Comparison of ENCODE assay signal across 26 mouse cellular contexts in genomic region chr1:138248770-138249169, GRCm38 (mm10). TPM values are rescaled to one million over a fixed set of nuclear protein-coding genes. Genes with fewer than 3 reads are reported as not detected.
DNase-seq lines count a peak whose midpoint lies in the region; ATAC-seq and TF ChIP-seq lines count a peak whose summit lies in the region.
"Had no signal": no experiment of that assay in that cellular context is flagged by ENCODE, and none has a peak within 500 bp of the region (broad histone marks: within the 10 kb centered on the region; RNA-seq: fewer than 3 reads in every experiment).

No protein-coding gene starts in this region.

- no peak overlapping the region for H3K4me3 ChIP-seq in kidney, adult 2 months (ENCODE audit: insufficient read depth, low read depth, low read length)
- no peak overlapping the region for H3K4me3 ChIP-seq in forebrain, postnatal 0 days (ENCODE audit: low read depth, low read length)
- H3K4me3 ChIP-seq: embryonic facial prominence, embryonic 15.5 days; forebrain, embryonic 10.5 days; heart, embryonic 10.5 days; hindbrain, embryonic 12.5 days; left cerebral cortex, adult 2 months; liver, embryonic 12.5 days; megakaryocyte, embryonic 14.5 days; neural tube, embryonic 13.5 days; stomach, embryonic 15.5 days had no signal

- no peak overlapping the region for H3K9ac ChIP-seq in forebrain, postnatal 0 days
- H3K9ac ChIP-seq: embryonic facial prominence, embryonic 15.5 days; hindbrain, embryonic 12.5 days; liver, embryonic 12.5 days; lung, embryonic 14.5 days; neural tube, embryonic 13.5 days; stomach, embryonic 15.5 days had no signal

- no peak for TF ChIP-seq POLR2A in kidney, adult 2 months (IDR thresholded peaks at IDR 0.05; ENCODE audit: low read depth, low read length)

- peak; percentile 73 for DNase-seq in kidney, adult 2 months
- no peak for DNase-seq in kidney, adult 18-20 months
- peak; percentile 83 to 84 for DNase-seq in spleen, postnatal 36 days (ENCODE audit: low spot score in 2 of 2)
- DNase-seq in spleen, postnatal 4 days (ENCODE audit: low spot score in 2 of 2), result no peak
- DNase-seq in ZHBTc4 (ENCODE audit: low read depth, low spot score), result peak; percentile 13
- DNase-seq in splenic B cell, adult 2 months (ENCODE audit: low read depth, low spot score), result peak; percentile 84
- DNase-seq in adrenal gland, postnatal 4 days (ENCODE audit: low spot score in 2 of 2), result no peak
- no peak for DNase-seq in forebrain, postnatal 0 days
- DNase-seq: cerebellum, postnatal 14 days; embryo, embryonic 11 days; gastrocnemius, postnatal 14 days; heart, postnatal 10 days; lung, embryonic 14.5 days; right cerebral cortex, postnatal 4 days had no signal

- H3K27me3 ChIP-seq in kidney, adult 2 months (replicated peaks; ENCODE audit: control insufficient read depth, insufficient read depth, low read length), result no peaks in the 10 kb centered on the region
- no peaks in the 10 kb centered on the region for H3K27me3 ChIP-seq in splenic B cell, adult 2 months (ENCODE audit: control insufficient read depth, insufficient read depth, low read length, poor library complexity, severe bottlenecking)
- H3K27me3 ChIP-seq in forebrain, postnatal 0 days (ENCODE audit: insufficient read depth, low read length), result no peaks in the 10 kb centered on the region
- H3K27me3 ChIP-seq: embryonic facial prominence, embryonic 15.5 days; hindbrain, embryonic 12.5 days; liver, embryonic 12.5 days; megakaryocyte, embryonic 14.5 days; neural tube, embryonic 13.5 days; stomach, embryonic 15.5 days had no signal

- H3K4me1 ChIP-seq in kidney, adult 2 months (ENCODE audit: control insufficient read depth, insufficient read depth, low read length), result peaks cover 3% of the 10 kb centered on the region; the same call in 1 of the 2 replicates
- H3K4me1 ChIP-seq in forebrain, postnatal 0 days (ENCODE audit: insufficient read depth), result no peaks in the 10 kb centered on the region
- H3K4me1 ChIP-seq: heart, embryonic 10.5 days; liver, embryonic 12.5 days; megakaryocyte, embryonic 14.5 days; stomach, embryonic 15.5 days had no signal

- no peak overlapping the region; the same call in 1 of the 2 replicates for H3K27ac ChIP-seq in kidney, adult 2 months (ENCODE audit: insufficient read depth, low read depth, low read length)
- no peak overlapping the region for H3K27ac ChIP-seq in forebrain, postnatal 0 days (ENCODE audit: low read depth, low read length)
- H3K27ac ChIP-seq: embryonic facial prominence, embryonic 15.5 days; forebrain, embryonic 10.5 days; heart, embryonic 10.5 days; hindbrain, embryonic 12.5 days; left cerebral cortex, adult 2 months; liver, embryonic 12.5 days; neural tube, embryonic 13.5 days; stomach, embryonic 15.5 days had no signal

- no peak for TF ChIP-seq CTCF in kidney, adult 2 months (conservative IDR thresholded peaks at IDR 0.05; ENCODE audit: insufficient read depth, insufficient read length, low read depth, low read length)
- TF ChIP-seq CTCF in forebrain, postnatal 0 days (IDR thresholded peaks at IDR 0.05; ENCODE audit: low read depth), result no peak

- H3K9me3 ChIP-seq in forebrain, postnatal 0 days (ENCODE audit: low read length), result no peaks in the 10 kb centered on the region
- H3K9me3 ChIP-seq: embryonic facial prominence, embryonic 15.5 days; forebrain, embryonic 10.5 days; heart, embryonic 10.5 days; hindbrain, embryonic 12.5 days; liver, embryonic 12.5 days; neural tube, embryonic 13.5 days; stomach, embryonic 15.5 days had no signal

- no peaks in the 10 kb centered on the region for H3K36me3 ChIP-seq in kidney, adult 2 months (ENCODE audit: control insufficient read depth, insufficient read depth, low read length)
- no peaks in the 10 kb centered on the region for H3K36me3 ChIP-seq in splenic B cell, adult 2 months (ENCODE audit: control insufficient read depth, insufficient read depth, low read length, poor library complexity, severe bottlenecking)
- no peaks in the 10 kb centered on the region for H3K36me3 ChIP-seq in forebrain, postnatal 0 days (ENCODE audit: insufficient read depth)
- H3K36me3 ChIP-seq: embryonic facial prominence, embryonic 15.5 days; forebrain, embryonic 10.5 days; heart, embryonic 10.5 days; hindbrain, embryonic 12.5 days; liver, embryonic 12.5 days; neural tube, embryonic 13.5 days; stomach, embryonic 15.5 days had no signal

- H3K4me2 ChIP-seq in forebrain, postnatal 0 days (ENCODE audit: low read depth), result no peak overlapping the region
- H3K4me2 ChIP-seq: embryonic facial prominence, embryonic 15.5 days; hindbrain, embryonic 12.5 days; liver, embryonic 12.5 days; lung, embryonic 14.5 days; neural tube, embryonic 13.5 days; stomach, embryonic 15.5 days had no signal

- ATAC-seq in forebrain, postnatal 0 days, result no peak
- ATAC-seq: liver, embryonic 12.5 days; midbrain, embryonic 16.5 days had no signal

- 34% methylated on average over 2 of the region's 2 CpGs for WGBS in kidney, adult 2 months
- WGBS in forebrain, postnatal 0 days, result 87% methylated on average over 2 of the region's 2 CpGs

RNA-seq across cellular contexts. Expression of gene Atp6v1g3, which starts 24.8 kb away (rescaled TPM):
- polyA plus RNA-seq in kidney, adult 2 months (2012; rRNA removed), result 7.1 and 13.4 TPM in 2 replicates
- 1 to 10 TPM in 1 of 2 experiments, not detected in 1; 2.3 TPM for total RNA-seq in adrenal gland, postnatal 4 days (2021)
- not detected in 2 replicates for total RNA-seq in forebrain, postnatal 0 days (2014; rRNA removed)
- polyA plus RNA-seq in forebrain, postnatal 0 days (2015; fragmentation: Nextera tagmentation; extraction: Ambion mirVana), result not detected in 2 replicates
- total RNA-seq: gastrocnemius, postnatal 14 days; heart, postnatal 10 days; layer of hippocampus, adult 8-10 months; left cerebral cortex, adult 2 months had no signal
- polyA plus RNA-seq: forebrain, embryonic 10.5 days; heart, embryonic 10.5 days; hindbrain, embryonic 12.5 days; intestine, embryonic 14.5 days; liver, embryonic 12.5 days; lung, embryonic 14.5 days; midbrain, embryonic 16.5 days; neural tube, embryonic 13.5 days; stomach, embryonic 15.5 days had no signal

Comparison
In these comparisons a context has a peak if more than half of its experiments do, and no peak if none do; other contexts are left out.
1. DNase-seq: peak in kidney, adult 2 months (single experiment), spleen, postnatal 36 days (2 of 2), ZHBTc4 (single experiment) and splenic B cell, adult 2 months (single experiment); none in kidney, adult 18-20 months (single experiment), spleen, postnatal 4 days (0 of 2), adrenal gland, postnatal 4 days (0 of 2) and forebrain, postnatal 0 days (single experiment).